Mouse (Mus musculus): Measurements from ENCODE around the gene Gba. TPM values are rescaled to one million over a fixed set of nuclear protein-coding genes. Genes with fewer than 3 reads are reported as not detected.

Gene Gba
- polyA plus RNA-seq, 1 experiment from 2014 or later = 35.5 TPM

GRCm38 (mm10) chr3:89183058-89183958 lies 19.4 kb upstream of the Gba start, which contains the start of gene Fam189b:
Fam189b (plus strand) TSS chr3:89183143.
- TF ChIP-seq CTCF (IDR thresholded peaks at IDR 0.05; ENCODE audit: low read depth) = peak; percentile 26; the same call in 1 of the 2 replicates
- Histone ChIP-seq H3K4me1 (ENCODE audit: insufficient read depth) (peaks cover 9% of the 10 kb centered on the region; the same call in 1 of the 2 replicates), H3K9me3 (ENCODE audit: low read depth, low read length) (no peaks in the 10 kb centered on the region), H3K4me3 (ENCODE audit: low read depth, low read length) (peak within 1 kb of the TSS; percentile 64), H3K4me2 (peak within 1 kb of the TSS; percentile 96), H3K9ac (peak within 1 kb of the TSS; percentile 77), H3K36me3 (ENCODE audit: insufficient read depth) (peaks cover 44% of the 10 kb centered on the region), H3K27me3 (ENCODE audit: insufficient read depth, low read length) (no peaks in the 10 kb centered on the region), H3K27ac (ENCODE audit: low read depth) (peak within 1 kb of the TSS; percentile 86)
- DNase-seq (peak; percentile 88), ATAC-seq (ENCODE audit: insufficient read depth) (peak; percentile 97)
- 6% methylated on average over 39 of the region's 39 CpGs for WGBS

- Histone ChIP-seq H3K9me3 (ENCODE audit: low read depth, low read length) (no peaks in the 10 kb centered on the region), H3K4me1 (ENCODE audit: insufficient read depth) (0 out of 2 replicates have a peak, but pooled peaks cover 7% of the 10 kb centered on the region), H3K4me2 (peak overlapping the region; percentile 96), H3K9ac (peak overlapping the region; percentile 77), H3K36me3 (ENCODE audit: insufficient read depth) (peaks cover 48% of the 10 kb centered on the region), H3K4me3 (ENCODE audit: low read depth, low read length) (peak overlapping the region; percentile 64), H3K27me3 (ENCODE audit: insufficient read depth, low read length) (no peaks in the 10 kb centered on the region), H3K27ac (ENCODE audit: low read depth) (no peak overlapping the region)
- no peak for TF ChIP-seq CTCF (IDR thresholded peaks at IDR 0.05; ENCODE audit: low read depth)
- ATAC-seq (ENCODE audit: insufficient read depth) (no peak), DNase-seq (no peak)
- 73% methylated on average over 6 of the region's 6 CpGs for WGBS
Observed at GRCm38 (mm10) chr3:89183959-89184315, 18.8 kb upstream of the Gba start.

DNA sequence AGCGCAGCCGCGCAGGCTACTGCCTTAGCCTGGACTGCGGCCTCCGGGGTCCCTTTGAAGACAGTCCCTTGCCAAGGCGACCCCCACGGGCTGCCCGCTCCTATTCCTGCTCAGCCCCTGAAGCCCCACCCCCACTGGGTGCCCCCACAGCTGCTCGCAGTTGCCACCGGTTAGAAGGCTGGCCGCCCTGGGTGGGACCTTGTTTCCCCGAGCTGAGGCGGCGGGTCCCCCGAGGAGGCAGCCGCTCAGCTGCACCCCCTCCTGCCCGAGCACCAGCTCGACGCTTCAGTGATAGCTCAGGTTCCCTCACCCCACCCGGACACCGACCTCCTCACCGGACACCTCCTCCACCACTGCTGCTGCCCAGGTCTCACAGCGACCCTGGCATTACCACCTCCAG lies 15.5 kb upstream of the Gba start:
- no peaks in the 10 kb centered on the region for H3K9me3 ChIP-seq (ENCODE audit: low read depth, low read length)
- DNase-seq = no peak
- no peak overlapping the region; the same call in 1 of the 2 replicates for H3K9ac ChIP-seq
- no peak for ATAC-seq (ENCODE audit: insufficient read depth)
- H3K4me1 ChIP-seq (ENCODE audit: insufficient read depth) = 0 out of 2 replicates have a peak, but pooled peaks cover 7% of the 10 kb centered on the region
- H3K27me3 ChIP-seq (ENCODE audit: insufficient read depth, low read length) = no peaks in the 10 kb centered on the region
- H3K4me3 ChIP-seq (ENCODE audit: low read depth, low read length) = no peak overlapping the region
- WGBS = 36% methylated on average over 23 of the region's 23 CpGs
- H3K27ac ChIP-seq (ENCODE audit: low read depth) = no peak overlapping the region
- no peak for TF ChIP-seq CTCF (IDR thresholded peaks at IDR 0.05; ENCODE audit: low read depth)
- H3K4me2 ChIP-seq = no peak overlapping the region
- peaks cover 19% of the 10 kb centered on the region for H3K36me3 ChIP-seq (ENCODE audit: insufficient read depth)

- H3K4me3 ChIP-seq (ENCODE audit: low read depth, low read length) = no peak overlapping the region
- WGBS = 73% methylated on average over 18 of the region's 18 CpGs
- no peaks in the 10 kb centered on the region for H3K9me3 ChIP-seq (ENCODE audit: low read depth, low read length)
- no peak for TF ChIP-seq CTCF (IDR thresholded peaks at IDR 0.05; ENCODE audit: low read depth)
- 0 out of 2 replicates have a peak, but pooled peaks cover 7% of the 10 kb centered on the region for H3K4me1 ChIP-seq (ENCODE audit: insufficient read depth)
- H3K9ac ChIP-seq = no peak overlapping the region
- no peak overlapping the region for H3K27ac ChIP-seq (ENCODE audit: low read depth)
- no peaks in the 10 kb centered on the region for H3K27me3 ChIP-seq (ENCODE audit: insufficient read depth, low read length)
- no peak for ATAC-seq (ENCODE audit: insufficient read depth)
- H3K36me3 ChIP-seq (ENCODE audit: insufficient read depth) = peaks cover 15% of the 10 kb centered on the region
- no peak overlapping the region for H3K4me2 ChIP-seq
- no peak for DNase-seq
Observed at GRCm38 (mm10) chr3:89187690-89188477, 14.8 kb upstream of the Gba start.

DNA sequence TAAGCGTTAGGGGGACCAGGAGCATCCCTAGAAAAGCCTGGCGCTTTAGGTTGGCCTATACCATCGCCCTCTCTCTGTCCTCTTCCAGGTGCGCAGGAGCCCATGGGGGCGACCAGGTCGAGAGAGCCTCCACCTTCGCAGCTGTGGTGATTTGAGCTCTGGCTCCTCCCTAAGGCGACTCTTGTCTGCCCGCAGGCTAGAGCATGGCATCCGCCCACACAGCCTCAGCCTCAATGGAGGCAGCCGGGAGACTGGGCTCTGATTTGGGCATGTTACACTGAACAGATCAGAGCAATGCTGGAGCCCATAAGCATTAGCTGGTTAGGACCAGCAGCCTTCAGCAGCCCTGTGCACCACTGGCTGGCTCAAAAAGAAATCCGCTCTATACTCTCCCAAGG lies 14.3 kb upstream of the Gba start:
- H3K27ac ChIP-seq (ENCODE audit: low read depth) = no peak overlapping the region
- no peak overlapping the region for H3K4me3 ChIP-seq (ENCODE audit: low read depth, low read length)
- 0 out of 2 replicates have a peak, but pooled peaks cover 7% of the 10 kb centered on the region for H3K4me1 ChIP-seq (ENCODE audit: insufficient read depth)
- H3K4me2 ChIP-seq = no peak overlapping the region
- DNase-seq = no peak
- H3K36me3 ChIP-seq (ENCODE audit: insufficient read depth) = peaks cover 15% of the 10 kb centered on the region
- no peak for ATAC-seq (ENCODE audit: insufficient read depth)
- WGBS = 72% methylated on average over 12 of the region's 12 CpGs
- H3K27me3 ChIP-seq (ENCODE audit: insufficient read depth, low read length) = no peaks in the 10 kb centered on the region
- H3K9me3 ChIP-seq (ENCODE audit: low read depth, low read length) = no peaks in the 10 kb centered on the region
- TF ChIP-seq CTCF (IDR thresholded peaks at IDR 0.05; ENCODE audit: low read depth) = no peak
- H3K9ac ChIP-seq = no peak overlapping the region

DNA sequence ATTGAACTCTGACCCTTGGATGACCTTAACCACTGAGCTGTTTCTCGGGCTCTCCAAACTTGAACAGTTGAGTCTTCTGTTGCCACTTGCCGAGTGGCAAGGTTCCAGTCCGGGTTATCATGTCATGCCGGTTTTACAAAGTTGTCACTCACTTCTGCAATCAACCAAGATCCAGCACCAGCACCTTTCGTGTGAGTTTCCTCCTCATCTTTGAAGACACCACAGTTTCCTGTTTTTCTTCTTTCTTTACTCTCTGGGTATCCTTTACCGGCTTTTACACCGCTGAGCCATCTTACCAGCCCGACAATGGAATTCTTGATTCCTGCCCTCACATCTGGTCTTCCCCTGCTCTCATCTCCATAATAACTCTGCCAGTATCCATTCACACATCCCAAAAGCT lies 12.3 kb upstream of the Gba start:
- Histone ChIP-seq H3K9ac (no peak overlapping the region), H3K4me3 (ENCODE audit: low read depth, low read length) (no peak overlapping the region), H3K36me3 (ENCODE audit: insufficient read depth) (peaks cover 15% of the 10 kb centered on the region), H3K9me3 (ENCODE audit: low read depth, low read length) (no peaks in the 10 kb centered on the region), H3K27me3 (ENCODE audit: insufficient read depth, low read length) (no peaks in the 10 kb centered on the region), H3K4me2 (no peak overlapping the region), H3K27ac (ENCODE audit: low read depth) (no peak overlapping the region), H3K4me1 (ENCODE audit: insufficient read depth) (no peaks in the 10 kb centered on the region)
- ATAC-seq (ENCODE audit: insufficient read depth) = no peak
- no peak for TF ChIP-seq CTCF (IDR thresholded peaks at IDR 0.05; ENCODE audit: low read depth)
- no peak for DNase-seq
- WGBS = 77% methylated on average over 8 of the region's 8 CpGs

DNA sequence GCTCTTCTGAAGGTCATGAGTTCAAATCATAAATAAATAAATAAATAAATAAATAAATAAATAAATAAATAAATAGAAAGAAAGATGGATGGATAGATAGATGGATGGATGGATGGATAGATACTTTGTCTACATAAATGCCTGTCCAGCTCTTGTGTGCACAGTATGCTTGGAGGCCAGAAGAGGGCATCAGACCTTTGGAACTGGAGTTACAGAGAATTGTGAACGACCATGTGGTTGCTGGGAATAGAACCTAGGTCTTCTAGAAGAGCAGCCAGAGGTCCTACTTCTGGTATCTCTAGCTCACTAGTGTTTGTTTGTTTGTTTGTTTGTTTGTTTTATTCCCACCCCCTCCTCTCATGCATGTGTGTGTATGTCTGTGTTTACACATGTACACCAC lies 9.4 kb upstream of the Gba start:
- 70% methylated on average over 1 of the region's 1 CpGs for WGBS
- peaks cover 7% of the 10 kb centered on the region for H3K36me3 ChIP-seq (ENCODE audit: insufficient read depth)
- TF ChIP-seq CTCF (IDR thresholded peaks at IDR 0.05; ENCODE audit: low read depth) = 0 out of 2 replicates have a peak, but pooled peaks have one; percentile 8

More for the DNA sequence above, 9.4 kb upstream of the Gba start:
- no peaks in the 10 kb centered on the region for H3K9me3 ChIP-seq (ENCODE audit: low read depth, low read length)
- ATAC-seq (ENCODE audit: insufficient read depth) (no peak), DNase-seq (no peak)
- H3K9ac ChIP-seq = no peak overlapping the region
- no peak overlapping the region for H3K27ac ChIP-seq (ENCODE audit: low read depth)
- H3K4me1 ChIP-seq (ENCODE audit: insufficient read depth) = no peaks in the 10 kb centered on the region
- no peak overlapping the region for H3K4me3 ChIP-seq (ENCODE audit: low read depth, low read length)
- H3K27me3 ChIP-seq (ENCODE audit: insufficient read depth, low read length) = no peaks in the 10 kb centered on the region
- no peak overlapping the region for H3K4me2 ChIP-seq

Data from lung, embryonic 14.5 days (tissue).